Mouse (Mus musculus) cerebellum, adult 2 months (tissue): ENCODE results near the gene Nmrk2. TPM values are rescaled to one million over a fixed set of nuclear protein-coding genes. Genes with fewer than 3 reads are reported as not detected.

Experiments used
- DNase-seq, 2 experiments: peaks; one replicate each; pipeline ENCODE4 v3.0.0; 2021
- H3K27ac ChIP-seq: fragments of 200-500 bp; 2 replicates; pipeline ENCODE4 v1.5.1; 2012; ENCODE audit warnings: low read length, control low read depth, inconsistent platforms; ENCODE audit not compliant: insufficient read depth
- H3K27me3 ChIP-seq: fragments of 200-500 bp; 2 replicates; pipeline ENCODE4 v1.6.1; 2012; ENCODE audit warnings: inconsistent platforms, mild to moderate bottlenecking, low read length, moderate library complexity; ENCODE audit not compliant: control insufficient read depth, insufficient read depth
- H3K4me1 ChIP-seq: fragments of 200-500 bp; 2 replicates; pipeline ENCODE4 v1.6.1; 2011; ENCODE audit warnings: low read length; ENCODE audit not compliant: control insufficient read depth, insufficient read depth
- H3K4me3 ChIP-seq: fragments of 200-500 bp; replicated peaks from 2 replicates; pipeline ENCODE3; 2011; ENCODE audit warnings: mild to moderate bottlenecking, low read depth, low read length, control low read depth; ENCODE audit not compliant: insufficient read depth
- CTCF ChIP-seq: fragments of 200-500 bp; IDR thresholded peaks from 2 replicates; pipeline ENCODE4 v1.5.1; 2011; ENCODE audit warnings: low read depth, mild to moderate bottlenecking, control low read depth, low read length, moderate library complexity, borderline replicate concordance; ENCODE audit not compliant: insufficient read depth
- POLR2A ChIP-seq: fragments of 200-500 bp; IDR thresholded peaks from 2 replicates; pipeline ENCODE4 v1.6.1; 2011; ENCODE audit warnings: low read length, control low read depth, borderline replicate concordance; ENCODE audit not compliant: insufficient read depth
- WGBS: fragments of 180-500 bp; shearing (Covaris S2); methylation state at CpG from one replicate; pipeline ENCODE4 v1.1.7; 2018; 5-methylcytosine and 5-hydroxymethylcytosine counted together
- polyA plus RNA-seq: library from polyadenylated mRNA; depleted of rRNA; stranded (reverse); fragments of >200 nt; gene quantifications from 2 replicates; pipeline ENCODE4 v1.2.3, GENCODE M21; 2012

The Nmrk2 gene
- polyA plus RNA-seq, 1 experiment, result 0.16 TPM

DNA sequence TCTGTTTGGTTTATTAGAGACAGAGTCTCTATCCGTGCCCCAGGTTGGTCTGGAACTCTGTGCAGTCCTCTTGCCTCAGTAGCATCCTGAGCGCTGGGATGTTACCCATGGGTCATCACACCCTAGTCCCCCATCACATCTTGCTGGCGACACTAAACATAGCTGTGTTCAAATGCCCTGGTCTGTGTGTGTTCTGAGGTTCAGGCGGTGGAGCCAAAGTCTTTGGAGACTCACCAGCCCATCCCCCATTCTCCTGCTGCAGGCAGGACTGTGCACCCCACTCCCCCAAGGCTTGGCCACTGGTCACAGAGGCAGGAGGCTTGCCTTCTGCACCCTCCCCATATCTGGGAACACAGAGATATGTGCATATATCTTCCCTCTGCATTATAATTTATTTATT lies 2.3 kb upstream of the Nmrk2 start:
- no peaks in the 10 kb centered on the region for H3K27me3 ChIP-seq
- no peak overlapping the region for H3K4me3 ChIP-seq
- WGBS, result 65% methylated on average over 4 of the region's 4 CpGs
- no peaks in the 10 kb centered on the region for H3K4me1 ChIP-seq
- no peak for DNase-seq
- TF ChIP-seq POLR2A, result no peak
- TF ChIP-seq CTCF, result no peak
- no peak overlapping the region for H3K27ac ChIP-seq

DNA sequence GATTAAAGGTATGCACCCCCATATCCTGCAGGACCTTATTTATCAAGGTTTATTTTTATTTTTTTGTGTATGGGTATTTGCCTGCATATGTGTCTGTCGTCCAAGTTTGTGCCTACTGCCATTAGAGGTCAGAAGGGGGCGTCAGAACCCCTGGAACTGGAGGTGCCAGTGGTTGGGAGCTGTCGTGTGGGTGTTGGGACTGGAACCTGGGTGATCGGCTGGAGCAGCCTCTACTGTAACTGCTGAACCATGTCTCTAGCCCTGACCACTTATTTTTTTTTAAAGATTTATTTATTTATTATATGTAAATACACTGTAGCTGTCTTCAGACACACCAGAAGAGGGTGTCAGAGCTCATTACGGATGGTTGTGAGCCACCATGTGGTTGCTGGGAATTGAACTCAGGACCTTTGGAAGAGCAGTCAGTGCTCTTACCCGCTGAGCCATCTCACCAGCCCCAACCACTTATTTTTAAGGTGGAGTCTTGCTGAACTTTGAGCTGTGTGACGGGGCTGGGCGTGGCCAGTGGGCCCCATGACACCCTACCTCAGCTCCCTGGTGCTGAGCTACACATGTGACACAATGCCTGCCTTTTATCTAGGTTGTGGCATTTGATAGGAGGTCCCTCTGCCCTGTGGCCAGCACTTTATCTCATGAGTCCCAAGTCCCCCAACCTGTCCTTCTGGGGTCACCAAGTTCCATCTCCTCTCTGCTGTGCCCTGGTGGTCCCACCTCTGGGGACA lies 1.3 kb upstream of the Nmrk2 start:
- Histone ChIP-seq H3K27ac (no peak overlapping the region), H3K4me3 (no peak overlapping the region), H3K27me3 (no peaks in the 10 kb centered on the region), H3K4me1 (no peaks in the 10 kb centered on the region)
- no peak for DNase-seq
- WGBS, result 69% methylated on average over 8 of the region's 8 CpGs
- TF ChIP-seq POLR2A (no peak), CTCF (no peak)

DNA sequence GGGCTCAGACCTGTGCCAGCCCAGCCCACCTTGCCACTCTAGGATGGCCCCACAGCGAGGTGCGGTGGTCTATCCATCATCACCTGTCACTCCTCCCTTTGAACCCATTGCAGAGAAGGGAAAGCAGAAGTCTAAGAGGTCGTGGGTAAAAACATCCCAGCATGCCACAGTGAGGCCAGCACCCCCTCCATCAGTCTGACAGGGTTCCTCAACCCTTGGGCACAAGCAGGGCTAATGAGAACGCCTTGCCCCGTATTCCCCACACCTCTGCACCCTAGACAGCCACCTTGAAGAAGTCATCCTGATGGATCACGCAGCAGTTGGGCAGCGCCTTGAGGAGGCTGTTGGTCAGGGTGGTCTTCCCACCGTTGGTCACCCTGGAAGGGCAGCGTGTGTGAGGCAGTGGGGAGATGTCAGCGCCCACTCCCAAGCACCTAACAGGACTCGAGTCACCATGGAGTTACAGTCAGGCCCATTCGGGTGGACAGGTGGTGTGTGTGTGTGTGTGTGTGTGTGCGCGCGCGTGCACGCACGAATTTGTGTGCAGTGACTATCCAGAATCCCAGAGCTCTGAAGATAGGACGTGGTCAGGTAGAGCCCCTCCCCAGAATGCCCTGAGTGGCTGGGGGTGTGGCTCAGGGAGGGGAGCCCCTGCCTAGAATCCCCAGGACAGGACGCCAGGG lies 1.1 kb downstream of the Nmrk2 start:
- H3K4me3 ChIP-seq, result no peak overlapping the region
- no peak for TF ChIP-seq POLR2A
- TF ChIP-seq CTCF, result no peak
- no peak overlapping the region for H3K27ac ChIP-seq
- DNase-seq, result no peak
- H3K4me1 ChIP-seq, result no peaks in the 10 kb centered on the region
- H3K27me3 ChIP-seq, result no peaks in the 10 kb centered on the region
- 81% methylated on average over 20 of the region's 20 CpGs for WGBS

DNA sequence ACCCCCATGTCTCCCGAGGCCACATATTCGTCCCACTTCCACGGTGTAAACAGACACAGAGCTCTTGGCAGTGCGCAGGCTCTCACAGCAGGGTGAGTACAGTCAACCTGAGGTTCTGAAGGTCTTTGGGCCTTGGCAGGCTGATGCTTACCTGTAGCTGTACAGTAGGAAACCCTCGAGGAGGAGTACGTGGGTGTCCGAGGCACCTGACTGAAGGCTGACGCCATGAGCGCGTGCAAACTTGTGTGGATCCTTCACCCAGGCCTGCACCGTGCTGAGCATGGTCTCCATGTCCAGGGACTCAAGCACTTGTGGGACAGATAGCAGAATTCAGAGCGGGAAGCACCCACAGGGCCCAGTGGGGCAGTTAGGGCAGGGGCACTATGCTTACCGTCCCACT lies 1.7 kb downstream of the Nmrk2 start:
- H3K4me3 ChIP-seq, result no peak overlapping the region
- no peaks in the 10 kb centered on the region for H3K27me3 ChIP-seq
- H3K4me1 ChIP-seq, result no peaks in the 10 kb centered on the region
- H3K27ac ChIP-seq, result no peak overlapping the region
- 82% methylated on average over 13 of the region's 13 CpGs for WGBS
- no peak for DNase-seq
- TF ChIP-seq CTCF, result no peak
- TF ChIP-seq POLR2A, result no peak

- TF ChIP-seq CTCF, result no peak
- TF ChIP-seq POLR2A, result no peak
- no peak for DNase-seq
- Histone ChIP-seq H3K4me3 (no peak overlapping the region), H3K27ac (no peak overlapping the region), H3K4me1 (peaks cover 5% of the 10 kb centered on the region), H3K27me3 (no peaks in the 10 kb centered on the region)
- WGBS, result 86% methylated on average over 6 of the region's 6 CpGs
Measured at GRCm38 (mm10) chr10:81198990-81199389, 2.9 kb downstream of the Nmrk2 start.

- H3K4me3 ChIP-seq, result no peak overlapping the region
- H3K4me1 ChIP-seq, result peaks cover 5% of the 10 kb centered on the region
- DNase-seq, result peak in 1 of 2 experiments; percentile 72
- no peaks in the 10 kb centered on the region for H3K27me3 ChIP-seq
- no peak overlapping the region for H3K27ac ChIP-seq
- TF ChIP-seq POLR2A, result no peak
- TF ChIP-seq CTCF, result peak; percentile 70; the same call in 1 of the 2 replicates
- 1% methylated on average over 9 of the region's 9 CpGs for WGBS
Measured at GRCm38 (mm10) chr10:81198230-81198629, 3.6 kb downstream of the Nmrk2 start.

- no peak overlapping the region for H3K27ac ChIP-seq
- H3K4me3 ChIP-seq, result no peak overlapping the region
- no peak for DNase-seq
- H3K4me1 ChIP-seq, result peaks cover 5% of the 10 kb centered on the region
- 48% methylated on average over 6 of the region's 6 CpGs for WGBS
- TF ChIP-seq CTCF (no peak), POLR2A (no peak)
- H3K27me3 ChIP-seq, result no peaks in the 10 kb centered on the region
Measured at GRCm38 (mm10) chr10:81197305-81197704, 4.5 kb downstream of the Nmrk2 start.
